Mouse (Mus musculus) limb, embryonic 14.5 days (tissue): ENCODE results near the gene Itga3. TPM values are rescaled to one million over a fixed set of nuclear protein-coding genes. Genes with fewer than 3 reads are reported as not detected.

ENCODE experiments used
- ATAC-seq: fragments of 200-750 bp; cut with Nextera tagmentation; 2 replicates; pipeline ENCODE4 v1.8.0; 2017; ENCODE audit warnings: low read depth, moderate number of reproducible peaks, moderate TSS enrichment; ENCODE audit not compliant: low FRiP score
- DNase-seq: peaks from one replicate; pipeline ENCODE4 v3.0.0-alpha.2; 2015; ENCODE audit warnings: low spot score
- H3K27ac ChIP-seq: fragments of 300-500 bp; sonication (generic); replicated peaks from 2 replicates; pipeline ENCODE4 v1.5.1; 2014; ENCODE audit warnings: low read depth, mild to moderate bottlenecking, low read length, moderate library complexity, mixed read lengths
- H3K27me3 ChIP-seq: fragments of 300-500 bp; sonication (generic); 2 replicates; pipeline ENCODE4 v1.6.1; 2014; ENCODE audit warnings: low read length, mixed read lengths; ENCODE audit not compliant: control insufficient read depth, insufficient read depth
- H3K36me3 ChIP-seq: fragments of 300-500 bp; sonication (generic); 2 replicates; pipeline ENCODE4 v1.6.1; 2014; ENCODE audit warnings: mild to moderate bottlenecking, low read length, moderate library complexity, mixed read lengths; ENCODE audit not compliant: control insufficient read depth, insufficient read depth
- H3K4me1 ChIP-seq: fragments of 300-500 bp; sonication (generic); 2 replicates; pipeline ENCODE4 v1.6.1; 2014; ENCODE audit warnings: antibody characterized with exemption, low read length, mixed read lengths; ENCODE audit not compliant: control insufficient read depth, insufficient read depth
- H3K4me2 ChIP-seq: fragments of 300-500 bp; sonication (generic); replicated peaks from 2 replicates; pipeline ENCODE4 v1.6.1; 2014; ENCODE audit warnings: low read depth, mild to moderate bottlenecking, low read length, moderate library complexity; ENCODE audit not compliant: severe bottlenecking
- H3K4me3 ChIP-seq: fragments of 300-500 bp; sonication (generic); replicated peaks from 2 replicates; pipeline ENCODE4 v1.5.1; 2014; ENCODE audit warnings: low read length
- H3K9ac ChIP-seq: fragments of 300-500 bp; sonication (generic); 2 replicates; pipeline ENCODE4 v1.6.1; 2014; ENCODE audit warnings: mild to moderate bottlenecking, low read depth, low read length, moderate library complexity; ENCODE audit not compliant: severe bottlenecking
- H3K9me3 ChIP-seq: fragments of 300-500 bp; sonication (generic); 2 replicates; pipeline ENCODE4 v1.6.1; 2016; ENCODE audit warnings: low read length; ENCODE audit not compliant: control insufficient read depth
- POLR2A ChIP-seq: fragments of 200-500 bp; IDR thresholded peaks from 2 replicates; pipeline ENCODE4 v1.8.0; 2012; ENCODE audit warnings: inconsistent platforms, mild to moderate bottlenecking, moderate library complexity, borderline replicate concordance; ENCODE audit not compliant: insufficient read depth, insufficient read length; ENCODE audit errors: extremely low read depth
- WGBS: fragments of 180-500 bp; shearing (Covaris S2); extraction: QIAGEN DNeasy Blood & Tissue Kit; methylation state at CpG from one replicate; pipeline ENCODE4 v1.1.7; 2014; 5-methylcytosine and 5-hydroxymethylcytosine counted together
- polyA plus RNA-seq, 2 experiments: library from polyadenylated mRNA; depleted of rRNA in 1 of 2; stranded (reverse) in 1 of 2; unstranded in 1 of 2; fragments of >200 nt; fragmentation: Nextera tagmentation in 1 of 2; extraction: Ambion mirVana in 1 of 2; gene quantifications; 2 replicates each; pipeline versions ENCODE4 v1.2.1 to v1.2.3; 2012 to 2014

Itga3 gene
- polyA plus RNA-seq, 2 experiments, result 8.6 to 12.7 TPM

DNA sequence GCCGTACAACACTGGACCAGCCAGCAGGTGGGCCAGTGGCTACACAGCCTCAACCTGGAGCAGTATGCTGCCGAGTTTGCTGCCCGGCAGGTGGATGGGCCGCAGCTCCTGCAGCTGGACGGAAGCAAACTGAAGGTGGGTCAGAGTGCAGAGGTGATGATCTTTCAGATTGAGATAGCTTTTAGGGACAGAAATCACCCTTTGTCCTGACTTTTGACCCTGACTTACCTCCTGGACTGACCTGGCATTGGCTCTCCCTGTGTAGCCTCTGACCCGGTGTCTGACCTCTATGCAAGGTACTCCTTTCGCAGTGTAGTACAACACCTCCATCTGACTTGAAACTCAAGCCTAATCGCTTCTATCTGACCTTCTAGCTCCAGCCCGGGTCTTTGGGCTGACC, 53.1 kb downstream of the Itga3 start:
- no peak overlapping the region for H3K9ac ChIP-seq
- peaks cover 79% of the 10 kb centered on the region for H3K36me3 ChIP-seq
- no peak overlapping the region for H3K4me3 ChIP-seq
- no peaks in the 10 kb centered on the region for H3K9me3 ChIP-seq
- no peak overlapping the region for H3K27ac ChIP-seq
- ATAC-seq (no peak), DNase-seq (no peak)
- no peaks in the 10 kb centered on the region for H3K4me1 ChIP-seq
- 97% methylated on average over 9 of the region's 9 CpGs for WGBS
- H3K27me3 ChIP-seq, result no peaks in the 10 kb centered on the region
- TF ChIP-seq POLR2A, result no peak
- H3K4me2 ChIP-seq, result no peak overlapping the region

GRCm38 (mm10) chr11:95022237-95022992, 54.2 kb downstream of the Itga3 start:
- DNase-seq, result no peak
- Histone ChIP-seq H3K9me3 (no peaks in the 10 kb centered on the region), H3K36me3 (peaks cover 81% of the 10 kb centered on the region), H3K4me1 (no peaks in the 10 kb centered on the region), H3K4me3 (no peak overlapping the region), H3K27ac (no peak overlapping the region), H3K27me3 (no peaks in the 10 kb centered on the region), H3K9ac (no peak overlapping the region), H3K4me2 (no peak overlapping the region)
- no peak for TF ChIP-seq POLR2A
- WGBS, result 81% methylated on average over 10 of the region's 10 CpGs
- no peak for ATAC-seq

- Histone ChIP-seq H3K4me3 (no peak overlapping the region), H3K27ac (no peak overlapping the region), H3K4me2 (no peak overlapping the region), H3K9me3 (no peaks in the 10 kb centered on the region), H3K27me3 (no peaks in the 10 kb centered on the region), H3K9ac (no peak overlapping the region), H3K4me1 (peaks cover 20% of the 10 kb centered on the region), H3K36me3 (peaks cover 48% of the 10 kb centered on the region)
- no peak for TF ChIP-seq POLR2A
- ATAC-seq (no peak), DNase-seq (no peak)
- WGBS, result 73% methylated on average over 3 of the region's 3 CpGs
Measured at GRCm38 (mm10) chr11:95015484-95015883, 61.1 kb downstream of the Itga3 start.

GRCm38 (mm10) chr11:95012487-95012886, 64.1 kb downstream of the Itga3 start:
- Histone ChIP-seq H3K4me1 (peaks cover 33% of the 10 kb centered on the region), H3K9ac (peak overlapping the region; percentile 36; the same call in 1 of the 2 replicates), H3K4me2 (peak overlapping the region; percentile 90; the same call in 1 of the 2 replicates), H3K36me3 (peaks cover 24% of the 10 kb centered on the region), H3K9me3 (no peaks in the 10 kb centered on the region), H3K27me3 (no peaks in the 10 kb centered on the region), H3K27ac (no peak overlapping the region), H3K4me3 (no peak overlapping the region)
- DNase-seq, result no peak
- 33% methylated on average over 3 of the region's 3 CpGs for WGBS
- no peak for ATAC-seq
- TF ChIP-seq POLR2A, result no peak

DNA sequence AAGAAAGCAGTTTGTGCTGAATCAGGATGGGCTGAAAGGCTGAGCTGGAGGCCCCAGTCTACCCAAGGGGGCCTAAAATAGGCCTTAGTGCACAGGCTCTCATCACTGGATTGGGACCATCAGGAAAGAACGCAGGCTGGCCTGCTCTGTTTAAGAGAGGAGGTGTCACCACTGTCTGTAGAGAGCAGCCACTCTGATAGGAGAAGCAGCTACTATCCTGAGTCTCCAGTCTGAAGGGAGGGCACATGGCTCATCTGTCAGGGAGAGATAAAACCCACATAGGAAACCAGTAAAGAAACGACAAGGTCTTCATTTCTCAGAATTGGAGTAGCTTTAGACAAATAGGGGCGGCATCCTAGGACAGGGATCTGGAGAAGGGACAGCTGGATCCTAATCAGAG, 64.5 kb downstream of the Itga3 start:
- H3K4me1 ChIP-seq, result peaks cover 34% of the 10 kb centered on the region
- peak overlapping the region; percentile 36; the same call in 1 of the 2 replicates for H3K9ac ChIP-seq
- 54% methylated on average over 3 of the region's 3 CpGs for WGBS
- no peaks in the 10 kb centered on the region for H3K27me3 ChIP-seq
- H3K4me2 ChIP-seq, result peak overlapping the region; percentile 90
- H3K4me3 ChIP-seq, result peak overlapping the region; percentile 85; the same call in 1 of the 2 replicates
- TF ChIP-seq POLR2A, result no peak
- peaks cover 24% of the 10 kb centered on the region for H3K36me3 ChIP-seq
- DNase-seq, result no peak
- H3K27ac ChIP-seq, result no peak overlapping the region
- H3K9me3 ChIP-seq, result no peaks in the 10 kb centered on the region
- ATAC-seq, result no peak
